Mouse (Mus musculus): Measurements from ENCODE around the gene Wdr95. TPM values are rescaled to one million over a fixed set of nuclear protein-coding genes. Genes with fewer than 3 reads are reported as not detected.

Wdr95 gene
- polyA plus RNA-seq, 1 experiment from 2014 or later, result 0.37 TPM

DNA sequence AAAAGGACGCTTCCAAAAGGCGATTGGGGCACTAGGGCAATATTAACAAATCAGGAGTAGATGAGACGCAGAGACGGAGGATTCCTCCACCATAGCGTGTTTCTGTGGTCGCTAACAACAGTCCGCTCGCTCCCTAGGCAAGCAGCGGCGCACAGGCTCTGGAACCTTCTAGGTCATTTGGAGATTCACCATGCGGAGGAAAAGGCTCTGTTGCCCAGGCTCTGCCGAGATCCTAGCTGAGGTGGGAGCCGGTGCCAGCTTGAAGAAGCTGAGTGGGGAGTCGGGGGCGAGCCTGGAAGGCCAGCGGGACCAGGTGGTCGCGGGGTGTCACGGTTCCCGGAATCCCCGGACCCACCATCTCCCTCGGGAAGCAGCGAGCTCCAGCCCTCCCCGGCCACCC is 107.1 kb downstream of the Wdr95 start:
- Histone ChIP-seq H3K4me3 (ENCODE audit: low read depth, low read length) (peak overlapping the region; percentile 63), H3K4me1 (replicated peaks; ENCODE audit: control insufficient read depth, insufficient read depth, low read length) (peaks cover 17% of the 10 kb centered on the region), H3K4me2 (ENCODE audit: low read length) (peak overlapping the region; percentile 81), H3K27me3 (replicated peaks; ENCODE audit: control insufficient read depth, insufficient read depth, low read length) (no peaks in the 10 kb centered on the region), H3K36me3 (ENCODE audit: control insufficient read depth, insufficient read depth, low read length) (peaks cover 35% of the 10 kb centered on the region), H3K9me3 (ENCODE audit: control insufficient read depth, low read length) (no peaks in the 10 kb centered on the region), H3K9ac (ENCODE audit: low read length) (peak overlapping the region; percentile 66), H3K27ac (ENCODE audit: low read depth) (peak overlapping the region; percentile 89)
- ATAC-seq (replicated peaks; ENCODE audit: low FRiP score, low TSS enrichment, low read depth), result peak; percentile 8
- peak; percentile 81 for DNase-seq (ENCODE audit: low spot score)
- under 1% methylated on average over 24 of the region's 24 CpGs for WGBS

DNA sequence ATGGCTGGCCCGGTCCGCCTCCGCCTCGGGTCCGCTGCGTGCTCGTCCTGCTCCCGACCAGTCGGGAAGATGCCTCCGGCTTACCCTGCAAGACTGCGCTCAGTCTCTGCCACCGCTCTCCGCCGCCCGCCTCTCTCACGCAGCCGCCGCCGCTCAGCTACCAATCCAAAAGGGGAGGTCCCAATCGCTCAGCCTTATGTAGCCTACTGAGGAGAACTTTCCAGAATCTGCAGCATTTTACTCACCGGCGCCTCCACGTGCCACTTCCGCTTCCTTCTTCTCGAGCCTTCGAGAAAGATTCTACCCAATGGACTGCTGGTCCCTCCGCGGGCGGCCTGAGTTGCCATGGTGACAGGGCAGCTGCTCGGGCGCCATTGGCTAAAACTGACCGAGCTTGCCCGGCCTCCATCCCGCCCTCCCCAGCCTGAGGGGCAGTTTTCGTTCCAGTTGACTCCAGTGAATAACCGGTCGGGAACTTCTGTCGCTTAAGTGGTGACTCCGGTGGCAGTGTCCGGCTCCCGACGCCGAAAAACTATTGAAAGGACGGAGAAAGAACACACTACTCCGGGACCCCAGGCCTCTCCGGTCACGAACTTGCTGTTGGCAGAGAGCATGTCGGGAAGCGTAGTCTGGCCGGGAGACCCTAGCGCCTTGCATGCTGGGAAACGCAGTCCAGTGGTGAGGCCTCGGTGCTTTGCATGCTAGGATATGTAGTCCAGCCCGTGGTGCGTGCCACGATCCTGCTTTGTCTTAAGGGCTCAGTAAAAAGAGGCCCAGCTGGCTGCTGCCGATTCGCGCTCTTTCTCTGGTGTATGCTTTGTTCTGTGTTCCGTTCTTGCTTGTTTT is 107.8 kb downstream of the Wdr95 start, which contains the start of gene Hsph1:
Hsph1 (minus strand) TSS at position 302 of the 846 bp plus-strand sequence.
- peak within 1 kb of the TSS; percentile 89 for H3K27ac ChIP-seq (ENCODE audit: low read depth)
- H3K4me3 ChIP-seq (ENCODE audit: low read depth, low read length), result peak within 1 kb of the TSS; percentile 63
- WGBS, result under 1% methylated on average over 60 of the region's 60 CpGs
- peaks cover 28% of the 10 kb centered on the region for H3K36me3 ChIP-seq (ENCODE audit: control insufficient read depth, insufficient read depth, low read length)
- H3K4me1 ChIP-seq (replicated peaks; ENCODE audit: control insufficient read depth, insufficient read depth, low read length), result peaks cover 17% of the 10 kb centered on the region
- peak within 1 kb of the TSS; percentile 81 for H3K4me2 ChIP-seq (ENCODE audit: low read length)
- no peaks in the 10 kb centered on the region for H3K27me3 ChIP-seq (replicated peaks; ENCODE audit: control insufficient read depth, insufficient read depth, low read length)
- ATAC-seq (replicated peaks; ENCODE audit: low FRiP score, low TSS enrichment, low read depth) (peak; percentile 98), DNase-seq (ENCODE audit: low spot score) (peak; percentile 99)
- H3K9me3 ChIP-seq (ENCODE audit: control insufficient read depth, low read length), result no peaks in the 10 kb centered on the region
- H3K9ac ChIP-seq (ENCODE audit: low read length), result peak within 1 kb of the TSS; percentile 69

DNA sequence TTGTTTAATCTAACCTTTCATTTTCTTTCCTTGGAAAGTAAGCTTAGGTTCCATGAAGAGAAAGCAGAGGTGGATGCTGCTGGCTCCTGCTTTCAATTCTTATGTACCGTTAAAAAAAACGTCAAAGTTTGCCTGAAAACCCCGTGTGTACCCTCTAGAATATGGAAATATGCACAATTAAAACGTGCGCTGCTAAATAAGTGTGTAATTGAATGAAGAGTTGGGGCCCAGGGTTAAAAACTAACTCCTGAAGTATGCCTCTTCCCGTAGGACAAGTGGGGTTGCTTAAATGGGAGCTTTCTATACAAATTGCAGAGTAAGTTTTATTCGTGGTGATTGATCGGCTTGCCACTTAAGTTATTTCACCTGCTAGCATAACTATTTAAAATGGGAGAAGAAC is 108.8 kb downstream of the Wdr95 start:
- peak overlapping the region; percentile 81 for H3K4me2 ChIP-seq (ENCODE audit: low read length)
- peaks cover 17% of the 10 kb centered on the region for H3K36me3 ChIP-seq (ENCODE audit: control insufficient read depth, insufficient read depth, low read length)
- peak overlapping the region; percentile 63 for H3K4me3 ChIP-seq (ENCODE audit: low read depth, low read length)
- ATAC-seq (replicated peaks; ENCODE audit: low FRiP score, low TSS enrichment, low read depth), result no peak
- DNase-seq (ENCODE audit: low spot score), result no peak
- H3K27me3 ChIP-seq (replicated peaks; ENCODE audit: control insufficient read depth, insufficient read depth, low read length), result no peaks in the 10 kb centered on the region
- 58% methylated on average over 8 of the region's 8 CpGs for WGBS
- H3K9me3 ChIP-seq (ENCODE audit: control insufficient read depth, low read length), result no peaks in the 10 kb centered on the region
- no peak overlapping the region; the same call in 1 of the 2 replicates for H3K27ac ChIP-seq (ENCODE audit: low read depth)
- H3K4me1 ChIP-seq (replicated peaks; ENCODE audit: control insufficient read depth, insufficient read depth, low read length), result peaks cover 17% of the 10 kb centered on the region
- H3K9ac ChIP-seq (ENCODE audit: low read length), result peak overlapping the region; percentile 69

DNA sequence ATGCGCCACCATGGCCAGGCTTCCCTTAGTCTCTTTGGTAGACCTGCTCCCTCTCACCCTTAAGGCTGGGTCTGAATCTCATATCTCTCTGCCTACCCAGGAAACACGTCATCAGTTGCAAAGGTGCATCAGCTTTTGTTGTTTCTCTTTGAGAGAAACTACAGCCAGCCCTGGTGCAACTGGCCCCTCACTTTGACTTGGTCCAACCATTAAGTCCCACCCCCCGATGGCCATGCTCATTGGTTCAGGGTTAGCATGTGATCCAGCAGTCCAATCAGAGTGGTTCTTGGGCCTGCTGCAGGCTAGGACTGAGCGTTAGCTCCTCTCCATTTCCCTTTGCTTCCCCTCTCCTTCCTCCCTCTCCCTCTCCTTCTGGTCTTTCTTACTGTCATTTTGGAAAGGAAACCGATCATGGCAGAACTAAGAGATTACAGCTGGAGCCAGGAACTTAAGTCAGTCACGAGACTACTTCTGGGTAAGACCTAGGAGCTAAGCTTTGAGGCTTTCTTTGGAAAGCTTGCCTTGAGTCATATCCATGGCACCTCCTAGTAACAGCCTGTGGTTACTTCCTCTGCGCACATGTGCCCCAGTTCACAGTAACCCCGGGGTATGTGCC is 112.9 kb downstream of the Wdr95 start:
- 80% methylated on average over 8 of the region's 8 CpGs for WGBS
- H3K27ac ChIP-seq (ENCODE audit: low read depth), result no peak overlapping the region
- no peak overlapping the region for H3K9ac ChIP-seq (ENCODE audit: low read length)

DNA sequence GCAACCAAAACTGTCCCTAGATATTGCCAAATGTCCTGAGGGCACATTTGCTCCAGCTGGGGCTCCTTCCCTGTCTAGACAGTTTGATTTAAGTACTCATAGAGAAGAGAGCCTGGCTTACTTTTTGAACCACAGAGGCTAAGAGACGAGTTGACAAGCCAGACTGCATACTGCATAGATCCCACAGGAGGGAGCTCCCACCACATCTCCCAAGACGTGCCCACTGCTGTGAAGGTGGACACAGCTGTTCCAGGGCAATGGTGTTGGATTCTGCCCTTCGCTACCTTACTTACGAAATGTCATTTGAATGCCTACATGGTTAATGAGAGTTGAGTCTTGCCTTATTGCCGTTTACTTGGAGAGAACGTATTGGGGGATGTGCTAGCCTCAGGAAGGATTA is 113.9 kb downstream of the Wdr95 start:
- Histone ChIP-seq H3K27me3 (replicated peaks; ENCODE audit: control insufficient read depth, insufficient read depth, low read length) (no peaks in the 10 kb centered on the region), H3K4me3 (ENCODE audit: low read depth, low read length) (no peak overlapping the region), H3K4me1 (replicated peaks; ENCODE audit: control insufficient read depth, insufficient read depth, low read length) (peaks cover 1% of the 10 kb centered on the region; the same call in 1 of the 2 replicates), H3K4me2 (ENCODE audit: low read length) (no peak overlapping the region), H3K9me3 (ENCODE audit: control insufficient read depth, low read length) (no peaks in the 10 kb centered on the region), H3K27ac (ENCODE audit: low read depth) (no peak overlapping the region), H3K36me3 (ENCODE audit: control insufficient read depth, insufficient read depth, low read length) (no peaks in the 10 kb centered on the region), H3K9ac (ENCODE audit: low read length) (no peak overlapping the region)
- no peak for ATAC-seq (replicated peaks; ENCODE audit: low FRiP score, low TSS enrichment, low read depth)
- 55% methylated on average over 6 of the region's 6 CpGs for WGBS
- DNase-seq (ENCODE audit: low spot score), result no peak

More for the DNA sequence above, 112.9 kb downstream of the Wdr95 start:
- no peak for DNase-seq (ENCODE audit: low spot score)
- Histone ChIP-seq H3K36me3 (ENCODE audit: control insufficient read depth, insufficient read depth, low read length) (no peaks in the 10 kb centered on the region), H3K4me2 (ENCODE audit: low read length) (no peak overlapping the region), H3K4me3 (ENCODE audit: low read depth, low read length) (no peak overlapping the region), H3K4me1 (replicated peaks; ENCODE audit: control insufficient read depth, insufficient read depth, low read length) (peaks cover 4% of the 10 kb centered on the region; the same call in 1 of the 2 replicates), H3K9me3 (ENCODE audit: control insufficient read depth, low read length) (no peaks in the 10 kb centered on the region), H3K27me3 (replicated peaks; ENCODE audit: control insufficient read depth, insufficient read depth, low read length) (no peaks in the 10 kb centered on the region)
- ATAC-seq (replicated peaks; ENCODE audit: low FRiP score, low TSS enrichment, low read depth), result no peak

DNA sequence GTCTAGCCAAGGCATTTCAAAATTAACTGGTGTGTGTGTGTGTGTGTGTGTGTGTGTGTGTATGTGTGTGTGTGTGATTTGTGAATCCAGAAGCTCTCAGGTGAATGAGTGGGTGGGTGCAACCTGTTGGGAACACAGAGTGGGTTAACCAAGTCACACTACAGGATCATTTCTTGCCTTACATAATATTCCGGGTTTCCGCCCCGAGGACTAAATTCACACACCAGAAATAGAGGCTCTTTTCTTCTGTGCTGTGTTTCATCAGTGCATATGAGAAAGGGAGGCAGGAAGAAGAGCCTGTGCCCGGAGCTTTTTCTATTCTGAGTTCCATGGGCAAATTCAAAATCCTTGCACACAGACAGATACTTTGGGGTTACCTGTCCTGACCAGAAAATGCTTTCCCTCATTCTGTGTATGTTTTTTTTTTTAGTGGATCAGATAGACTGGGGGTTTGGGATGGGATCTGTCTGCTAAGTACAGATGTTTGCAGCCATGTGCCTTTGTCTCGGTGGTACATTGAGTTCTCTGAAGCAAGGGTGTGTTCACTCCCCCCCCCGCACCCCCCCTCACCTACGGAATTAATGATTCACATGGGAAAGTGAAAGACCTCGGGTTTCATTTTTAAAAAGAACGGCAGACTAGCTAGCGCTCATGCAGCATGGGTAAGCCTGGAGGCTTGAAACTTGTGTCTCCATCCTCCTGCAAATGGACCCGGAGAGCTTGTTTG is 114.5 kb downstream of the Wdr95 start:
- Histone ChIP-seq H3K36me3 (ENCODE audit: control insufficient read depth, insufficient read depth, low read length) (no peaks in the 10 kb centered on the region), H3K4me2 (ENCODE audit: low read length) (no peak overlapping the region), H3K9ac (ENCODE audit: low read length) (no peak overlapping the region), H3K4me3 (ENCODE audit: low read depth, low read length) (no peak overlapping the region), H3K27ac (ENCODE audit: low read depth) (no peak overlapping the region), H3K9me3 (ENCODE audit: control insufficient read depth, low read length) (no peaks in the 10 kb centered on the region), H3K4me1 (replicated peaks; ENCODE audit: control insufficient read depth, insufficient read depth, low read length) (no peaks in the 10 kb centered on the region), H3K27me3 (replicated peaks; ENCODE audit: control insufficient read depth, insufficient read depth, low read length) (no peaks in the 10 kb centered on the region)
- no peak for DNase-seq (ENCODE audit: low spot score)
- 77% methylated on average over 11 of the region's 11 CpGs for WGBS
- no peak for ATAC-seq (replicated peaks; ENCODE audit: low FRiP score, low TSS enrichment, low read depth)

DNA sequence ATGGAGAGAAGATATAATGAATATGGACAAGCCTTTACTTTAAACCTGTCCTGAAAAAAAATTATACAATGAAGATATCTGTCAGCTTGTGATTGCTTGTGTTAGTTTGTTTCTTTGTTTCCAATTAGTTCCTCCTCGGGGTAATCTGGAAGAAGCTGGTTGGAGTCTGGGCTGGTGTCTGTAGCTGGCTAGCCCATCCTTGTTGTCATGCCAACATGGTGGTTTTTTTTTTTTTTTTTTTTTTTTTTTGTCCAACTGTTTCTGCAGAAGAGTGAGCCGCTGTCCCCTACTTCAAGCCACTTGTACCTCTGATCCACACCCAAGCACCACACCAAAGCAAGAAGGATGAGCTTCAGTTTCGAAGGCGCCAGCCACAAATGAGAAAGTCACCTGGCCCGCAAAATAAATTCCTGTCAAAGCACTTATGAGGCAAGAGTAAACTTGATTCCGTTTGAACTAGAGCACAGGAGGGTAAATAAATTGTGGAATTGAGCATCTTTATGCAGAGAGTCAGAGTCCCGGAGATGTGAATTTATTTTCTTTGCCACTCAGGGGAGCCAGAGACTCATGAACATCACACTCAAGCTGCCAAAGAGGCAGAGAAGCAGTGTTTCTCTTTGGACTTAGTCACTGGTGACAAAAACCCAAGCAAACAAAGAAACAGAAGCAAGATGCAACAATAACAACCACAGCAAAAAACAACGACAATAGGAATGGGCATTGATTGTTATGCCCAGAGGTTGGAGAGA is 119.1 kb downstream of the Wdr95 start:
- H3K9ac ChIP-seq (ENCODE audit: low read length), result no peak overlapping the region
- no peaks in the 10 kb centered on the region; the same call in 1 of the 2 replicates for H3K4me1 ChIP-seq (replicated peaks; ENCODE audit: control insufficient read depth, insufficient read depth, low read length)
- no peaks in the 10 kb centered on the region for H3K27me3 ChIP-seq (replicated peaks; ENCODE audit: control insufficient read depth, insufficient read depth, low read length)
- no peak overlapping the region for H3K4me2 ChIP-seq (ENCODE audit: low read length)
- no peaks in the 10 kb centered on the region for H3K36me3 ChIP-seq (ENCODE audit: control insufficient read depth, insufficient read depth, low read length)
- no peak for ATAC-seq (replicated peaks; ENCODE audit: low FRiP score, low TSS enrichment, low read depth)
- DNase-seq (ENCODE audit: low spot score), result no peak
- no peak overlapping the region for H3K27ac ChIP-seq (ENCODE audit: low read depth)
- 69% methylated on average over 8 of the region's 8 CpGs for WGBS
- no peaks in the 10 kb centered on the region for H3K9me3 ChIP-seq (ENCODE audit: control insufficient read depth, low read length)
- no peak overlapping the region for H3K4me3 ChIP-seq (ENCODE audit: low read depth, low read length)

DNA sequence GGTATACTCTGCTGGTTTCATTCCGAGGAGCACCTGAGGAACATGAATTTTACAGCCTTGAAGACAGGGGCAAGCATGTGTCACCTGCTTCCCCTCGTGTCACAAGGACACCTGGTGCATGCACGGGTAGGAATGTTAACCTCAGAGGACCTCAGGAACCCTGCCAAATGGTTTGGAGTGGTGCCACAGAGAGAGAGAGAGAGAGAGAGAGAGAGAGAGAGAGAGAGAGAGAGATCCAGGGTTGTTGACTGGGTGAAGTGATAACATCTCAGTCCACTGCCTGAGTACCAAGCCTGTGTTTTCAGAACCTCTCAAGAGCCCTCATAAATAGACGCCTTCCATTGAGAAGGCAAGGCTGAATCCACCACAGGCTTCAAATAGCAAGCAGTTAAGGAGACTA is 119.7 kb downstream of the Wdr95 start:
- Histone ChIP-seq H3K4me2 (ENCODE audit: low read length) (no peak overlapping the region), H3K36me3 (ENCODE audit: control insufficient read depth, insufficient read depth, low read length) (no peaks in the 10 kb centered on the region), H3K4me1 (replicated peaks; ENCODE audit: control insufficient read depth, insufficient read depth, low read length) (no peaks in the 10 kb centered on the region; the same call in 1 of the 2 replicates), H3K27me3 (replicated peaks; ENCODE audit: control insufficient read depth, insufficient read depth, low read length) (no peaks in the 10 kb centered on the region), H3K9me3 (ENCODE audit: control insufficient read depth, low read length) (no peaks in the 10 kb centered on the region), H3K27ac (ENCODE audit: low read depth) (no peak overlapping the region), H3K9ac (ENCODE audit: low read length) (no peak overlapping the region), H3K4me3 (ENCODE audit: low read depth, low read length) (no peak overlapping the region)
- DNase-seq (ENCODE audit: low spot score) (no peak), ATAC-seq (replicated peaks; ENCODE audit: low FRiP score, low TSS enrichment, low read depth) (no peak)
- WGBS, result 54% methylated on average over 4 of the region's 4 CpGs
